Mouse (Mus musculus) liver, embryonic 14.5 days (tissue): ENCODE measurements around the gene Pknox2. TPM values are rescaled to one million over a fixed set of nuclear protein-coding genes. Genes with fewer than 3 reads are reported as not detected.
A peak's percentile ranks its signal among the peaks of the same experiment; 100 is the strongest.

Experiments
- ATAC-seq: fragments of 200-750 bp; cut with Nextera tagmentation; 2 replicates; pipeline ENCODE4 v1.8.0; 2017; ENCODE audit warnings: moderate number of reproducible peaks, mild to moderate bottlenecking, moderate library complexity; ENCODE audit not compliant: insufficient read depth
- DNase-seq, 3 experiments: peaks; one replicate each; pipeline ENCODE4 v3.0.0-alpha.2; 2012 to 2013; ENCODE audit warnings: low read depth in 3 of 3, low spot score in 3 of 3
- H3K27ac ChIP-seq: fragments of 300-500 bp; sonication (generic); 2 replicates; pipeline ENCODE4 v1.5.1; 2014; ENCODE audit warnings: moderate library complexity, mild to moderate bottlenecking, control low read depth, inconsistent platforms
- H3K27me3 ChIP-seq: fragments of 300-500 bp; sonication (generic); 2 replicates; pipeline ENCODE4 v1.6.1; 2014; ENCODE audit warnings: mild to moderate bottlenecking, low read length, moderate library complexity; ENCODE audit not compliant: control insufficient read depth, insufficient read depth
- H3K36me3 ChIP-seq: fragments of 300-500 bp; sonication (generic); replicated peaks from 2 replicates; pipeline ENCODE4 v1.6.1; 2014; ENCODE audit warnings: low read depth; ENCODE audit not compliant: control insufficient read depth, insufficient read depth
- H3K4me1 ChIP-seq, 2 experiments: fragments of 200-500 bp in 1 of 2; fragments of 300-500 bp in 1 of 2; sonication (generic) in 1 of 2; replicated peaks; 2 replicates each; pipeline ENCODE4 v1.6.1; 2012 to 2014; ENCODE audit warnings: antibody characterized with exemption in 1 of 2, inconsistent platforms in 1 of 2, low read length in 1 of 2; ENCODE audit not compliant: control insufficient read depth in 2 of 2, insufficient read depth in 2 of 2
- H3K4me2 ChIP-seq: fragments of 300-500 bp; sonication (generic); 2 replicates; pipeline ENCODE4 v1.6.1; 2014; ENCODE audit warnings: low read depth, mild to moderate bottlenecking, control low read depth, moderate library complexity
- H3K4me3 ChIP-seq, 2 experiments: fragments of 200-500 bp in 1 of 2; fragments of 300-500 bp in 1 of 2; sonication (generic) in 1 of 2; 2 replicates each; pipeline ENCODE4 v1.5.1; 2012 to 2014; ENCODE audit warnings: low read depth in 2 of 2, low read length in 2 of 2, mild to moderate bottlenecking in 2 of 2, control low read depth in 1 of 2, inconsistent platforms in 1 of 2, moderate library complexity in 1 of 2; ENCODE audit not compliant: insufficient read depth in 1 of 2
- H3K9ac ChIP-seq: fragments of 300-500 bp; sonication (generic); replicated peaks from 2 replicates; pipeline ENCODE4 v1.6.1; 2014; ENCODE audit warnings: mild to moderate bottlenecking, control low read depth, moderate library complexity
- H3K9me3 ChIP-seq: fragments of 300-500 bp; sonication (generic); 2 replicates; pipeline ENCODE4 v1.6.1; 2016; ENCODE audit warnings: low read length, mixed read lengths; ENCODE audit not compliant: control insufficient read depth
- CTCF ChIP-seq: IDR thresholded peaks from 2 replicates; pipeline ENCODE4 v1.5.1; 2016; ENCODE audit warnings: antibody characterized with exemption, low read depth, control low read depth
- EP300 ChIP-seq: IDR thresholded peaks from 2 replicates; pipeline ENCODE4 v1.6.1; 2016; ENCODE audit warnings: antibody characterized with exemption, low read depth
- WGBS: fragments of 180-500 bp; shearing (Covaris S2); extraction: QIAGEN DNeasy Blood & Tissue Kit; methylation state at CpG from one replicate; pipeline ENCODE4 v1.1.7; 2014; ENCODE audit not compliant: insufficient replicate concordance; 5-methylcytosine and 5-hydroxymethylcytosine counted together
- polyA plus RNA-seq, 2 experiments: library from polyadenylated mRNA; depleted of rRNA in 1 of 2; stranded (reverse) in 1 of 2; unstranded in 1 of 2; fragments of >200 nt; fragmentation: Nextera tagmentation in 1 of 2; extraction: Ambion mirVana in 1 of 2; gene quantifications; 2 replicates each; pipeline versions ENCODE4 v1.2.1 to v1.2.3; 2012 to 2014

The Pknox2 gene
- polyA plus RNA-seq, 2 experiments, result 0.08 to 0.18 TPM

DNA sequence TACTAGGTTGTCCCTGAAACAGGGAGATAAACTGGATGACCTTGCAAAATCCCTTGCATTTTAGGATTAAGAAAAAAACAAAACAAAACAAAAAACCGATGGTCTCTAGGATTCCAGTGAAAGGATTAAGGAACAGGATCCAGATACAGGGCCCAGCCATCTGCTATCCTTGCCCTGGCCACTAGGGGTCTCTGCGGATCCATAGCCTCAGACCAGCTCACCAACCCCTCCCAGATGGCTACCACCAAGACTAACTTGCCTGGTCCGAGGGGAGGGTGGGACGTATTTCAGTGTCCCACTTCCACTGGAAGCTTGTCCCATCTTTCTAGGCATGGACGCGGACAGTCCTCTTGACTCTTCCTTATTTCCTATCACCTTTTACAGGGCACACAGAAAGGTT, 230.8 kb downstream of the Pknox2 start:
- no peaks in the 10 kb centered on the region for H3K27me3 ChIP-seq
- no peaks in the 10 kb centered on the region for H3K36me3 ChIP-seq
- peak; percentile 91 for TF ChIP-seq CTCF
- no peak for TF ChIP-seq EP300
- WGBS, result 5% methylated on average over 6 of the region's 6 CpGs
- H3K9ac ChIP-seq, result no peak overlapping the region
- H3K9me3 ChIP-seq, result no peaks in the 10 kb centered on the region
- DNase-seq (peak in 1 of 3 experiments; percentile 9), ATAC-seq (no peak)
- H3K4me1 ChIP-seq, result no peaks in the 10 kb centered on the region
- H3K27ac ChIP-seq, result no peak overlapping the region
- H3K4me2 ChIP-seq, result no peak overlapping the region
- no peak overlapping the region for H3K4me3 ChIP-seq

DNA sequence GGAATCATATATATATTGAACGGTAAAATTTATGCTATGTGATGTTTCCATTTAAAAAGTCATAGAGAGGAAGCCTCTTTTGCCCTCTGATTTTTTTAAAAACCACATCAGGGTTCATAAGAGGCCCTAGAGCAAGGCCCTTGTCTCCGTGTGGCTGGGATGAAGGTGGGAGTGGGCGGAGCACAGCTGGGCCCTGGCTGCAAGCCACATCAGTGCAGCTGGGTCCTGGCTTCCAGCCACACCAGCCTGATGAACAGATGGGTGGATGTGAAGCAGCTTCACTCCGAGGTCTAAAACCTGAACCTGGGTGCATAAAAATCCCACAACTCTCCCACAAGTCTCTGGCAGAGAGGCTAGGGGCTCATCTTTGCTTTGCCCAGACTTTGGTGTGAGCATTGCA, 241.8 kb downstream of the Pknox2 start:
- DNase-seq, result no peak
- WGBS, result 50% methylated on average over 4 of the region's 4 CpGs

DNA sequence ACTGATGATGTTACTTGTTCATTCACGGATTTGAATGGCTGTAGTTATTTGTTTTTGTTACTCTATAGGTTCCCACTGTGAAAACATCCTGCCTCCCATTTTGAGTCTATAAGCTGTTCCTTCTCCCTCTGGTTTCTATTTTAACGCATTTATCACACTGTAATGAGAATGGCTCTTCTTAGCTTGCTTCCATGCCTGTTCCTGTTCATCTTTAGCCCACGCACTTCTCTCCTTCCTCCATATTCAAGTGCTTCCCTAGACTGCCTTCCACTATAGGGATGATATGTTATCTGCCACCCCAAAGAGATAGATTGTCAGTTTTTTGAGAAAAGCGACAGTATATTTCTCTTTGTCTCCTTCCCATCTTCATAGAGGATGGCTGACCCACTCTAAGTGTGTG, 246.7 kb downstream of the Pknox2 start:
- ATAC-seq (no peak), DNase-seq (no peak)
- Histone ChIP-seq H3K4me3 (no peak overlapping the region), H3K27me3 (no peaks in the 10 kb centered on the region), H3K9ac (no peak overlapping the region), H3K4me2 (no peak overlapping the region), H3K36me3 (no peaks in the 10 kb centered on the region), H3K9me3 (no peaks in the 10 kb centered on the region), H3K4me1 (no peaks in the 10 kb centered on the region), H3K27ac (no peak overlapping the region)
- no peak for TF ChIP-seq EP300
- no peak for TF ChIP-seq CTCF
- 56% methylated on average over 4 of the region's 4 CpGs for WGBS

More for the DNA sequence above, 241.8 kb downstream of the Pknox2 start:
- H3K9me3 ChIP-seq, result no peaks in the 10 kb centered on the region
- no peak for TF ChIP-seq CTCF
- TF ChIP-seq EP300, result no peak
- H3K9ac ChIP-seq, result no peak overlapping the region
- H3K36me3 ChIP-seq, result no peaks in the 10 kb centered on the region
- H3K27me3 ChIP-seq, result no peaks in the 10 kb centered on the region
- no peaks in the 10 kb centered on the region for H3K4me1 ChIP-seq
- no peak overlapping the region for H3K27ac ChIP-seq
- no peak for ATAC-seq
- no peak overlapping the region for H3K4me3 ChIP-seq
- no peak overlapping the region for H3K4me2 ChIP-seq

DNA sequence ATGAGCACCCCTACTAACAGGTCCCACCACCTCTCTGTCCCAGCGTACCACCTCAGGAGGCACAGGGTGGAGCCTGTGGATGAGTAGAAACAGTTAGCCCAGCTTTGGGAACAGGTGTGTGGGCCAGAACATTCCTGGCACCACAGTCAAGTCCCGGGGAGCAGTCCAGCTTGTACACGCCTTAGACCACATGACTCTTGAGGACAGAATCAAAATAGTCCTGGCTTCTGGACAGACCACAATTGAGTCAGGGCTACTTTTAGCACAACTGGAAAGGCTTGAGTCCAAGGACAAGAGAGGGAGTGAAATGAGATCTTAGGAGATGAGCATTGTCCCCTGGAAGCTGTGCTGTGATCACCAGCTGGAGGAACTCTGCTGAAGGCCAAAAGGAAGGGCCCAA, 248.6 kb downstream of the Pknox2 start:
- no peak overlapping the region for H3K9ac ChIP-seq
- H3K9me3 ChIP-seq, result no peaks in the 10 kb centered on the region
- WGBS, result 65% methylated on average over 3 of the region's 3 CpGs
- no peak overlapping the region for H3K4me3 ChIP-seq
- DNase-seq (no peak), ATAC-seq (no peak)
- H3K27ac ChIP-seq, result no peak overlapping the region
- no peak overlapping the region for H3K4me2 ChIP-seq
- TF ChIP-seq CTCF (no peak), EP300 (no peak)
- H3K36me3 ChIP-seq, result no peaks in the 10 kb centered on the region
- no peaks in the 10 kb centered on the region for H3K4me1 ChIP-seq
- no peaks in the 10 kb centered on the region for H3K27me3 ChIP-seq

- H3K4me1 ChIP-seq, result no peaks in the 10 kb centered on the region
- DNase-seq (no peak), ATAC-seq (no peak)
- no peak overlapping the region for H3K9ac ChIP-seq
- no peak overlapping the region for H3K4me3 ChIP-seq
- no peak overlapping the region for H3K4me2 ChIP-seq
- H3K27me3 ChIP-seq, result no peaks in the 10 kb centered on the region
- no peaks in the 10 kb centered on the region for H3K9me3 ChIP-seq
- peak; percentile 61 for TF ChIP-seq CTCF
- TF ChIP-seq EP300, result no peak
- 60% methylated on average over 8 of the region's 8 CpGs for WGBS
- H3K27ac ChIP-seq, result no peak overlapping the region
- no peaks in the 10 kb centered on the region for H3K36me3 ChIP-seq
These were observed 252.1 kb downstream of the Pknox2 start for GRCm38 (mm10) chr9:36895009-36895693.
